Mouse (Mus musculus): Measurements from ENCODE around the gene Cd6.
A peak's percentile ranks its signal among the peaks of the same experiment; 100 is the strongest.

DNA sequence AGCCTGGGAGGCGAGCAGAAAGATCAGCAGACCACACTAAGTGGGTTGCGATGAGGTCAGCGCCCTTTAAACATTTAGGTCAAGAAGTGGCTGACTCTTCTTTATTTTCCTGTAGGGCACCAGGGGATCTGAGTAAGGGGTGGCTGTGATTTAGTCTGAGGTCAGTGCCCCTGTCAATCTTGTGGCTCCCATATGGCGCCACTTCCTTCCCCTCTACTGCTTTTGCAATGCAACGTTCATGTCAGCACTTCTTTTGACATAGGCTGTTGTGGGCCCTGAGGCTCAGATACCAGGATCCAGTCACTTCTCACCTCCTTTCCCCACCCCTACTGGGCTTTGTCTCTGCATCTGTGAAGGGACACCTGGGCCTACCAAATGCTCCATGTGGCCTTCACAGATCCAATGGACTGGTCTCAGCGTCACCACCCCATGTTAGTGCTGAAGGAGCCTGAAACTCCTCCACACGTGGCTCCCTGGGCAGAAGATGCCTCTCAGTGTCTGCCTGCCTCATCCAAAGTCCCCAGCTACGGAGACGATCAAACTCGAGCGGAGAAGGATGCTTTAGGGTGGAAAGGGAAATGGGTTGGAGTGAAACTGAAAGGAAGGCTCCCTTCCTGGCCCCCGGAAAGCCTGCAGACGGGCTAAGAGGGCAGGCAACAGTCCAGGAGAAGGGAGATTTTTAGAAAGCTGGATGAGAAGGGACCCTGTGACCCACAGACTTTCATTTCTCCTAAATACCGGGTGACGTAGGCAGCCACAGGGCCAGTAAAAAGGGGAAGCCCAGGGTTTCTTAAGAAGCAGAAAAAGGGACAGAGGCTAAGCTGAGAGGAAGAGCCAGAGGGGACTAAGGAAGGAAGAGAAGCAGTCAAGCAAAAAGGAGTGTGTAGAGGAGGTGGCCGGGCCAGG, 12.1 kb upstream of the Cd6 start:
- TF ChIP-seq NRF1 (IDR thresholded peaks at IDR 0.05; ENCODE audit: low read depth, low read length) (no peak), USF1 (IDR thresholded peaks at IDR 0.05; ENCODE audit: low read depth, low read length) (no peak), POLR2AphosphoS2 (IDR thresholded peaks at IDR 0.05; ENCODE audit: low read depth, low read length) (0 out of 2 replicates have a peak, but pooled peaks have one; percentile 62), GABPA (IDR thresholded peaks at IDR 0.05; ENCODE audit: insufficient replicate concordance, low read depth, low read length) (no peak), CTCF (conservative IDR thresholded peaks at IDR 0.05 in 1 of 2, IDR thresholded peaks at IDR 0.05 in 1 of 2; ENCODE audit: low read depth in 2 of 2, low read length in 2 of 2) (no peak), SMC3 (IDR thresholded peaks at IDR 0.05; ENCODE audit: low read depth, low read length) (no peak), TCF12 (IDR thresholded peaks at IDR 0.05; ENCODE audit: low read depth, low read length) (peak; percentile 41; the same call in 1 of the 2 replicates), UBTF (IDR thresholded peaks at IDR 0.05; ENCODE audit: low read depth, low read length) (peak; percentile 66; the same call in 1 of the 2 replicates), HCFC1 (IDR thresholded peaks at IDR 0.05; ENCODE audit: low read depth, low read length) (peak; percentile 21; the same call in 1 of the 2 replicates), POLR2A (IDR thresholded peaks at IDR 0.05; ENCODE audit: low read depth, low read length) (peak; percentile 45), SIN3A (IDR thresholded peaks at IDR 0.05; ENCODE audit: low read length) (peak; percentile 89), JUND (conservative IDR thresholded peaks at IDR 0.05; ENCODE audit: low read depth, low read length) (no peak; the same call in 1 of the 2 replicates), EP300 (IDR thresholded peaks at IDR 0.05; ENCODE audit: low read length) (peak; percentile 59; the same call in 1 of the 2 replicates), NELFE (IDR thresholded peaks at IDR 0.05; ENCODE audit: low read depth, low read length) (peak; percentile 26)

All from CH12.LX (cell line).